Mouse (Mus musculus) adrenal gland, adult 2 months (tissue): ENCODE measurements around the gene Nlrc5. TPM values are rescaled to one million over a fixed set of nuclear protein-coding genes. Genes with fewer than 3 reads are reported as not detected.
"Not testable (repeated sequence)": the region's sequence is repeated elsewhere in the genome, so short reads cannot be mapped to it uniquely, and the experiment has no call there.

Source experiments
- DNase-seq: peaks from one replicate; pipeline ENCODE4 v3.0.0; 2021
- long read RNA-seq: library from polyadenylated mRNA; stranded (forward); transcript quantifications from one replicate; pipeline ENCODE4 v2.0.0, GENCODE M21; 2021
- polyA plus RNA-seq: library from polyadenylated mRNA; depleted of rRNA; stranded (reverse); fragments of >200 nt; gene quantifications from 2 replicates; pipeline ENCODE4 v1.2.3, GENCODE M21; 2012; rRNA removed
- total RNA-seq, 2 experiments: library from RNA; stranded (reverse); gene quantifications; 2 replicates each; pipeline ENCODE4 v1.2.3; 2021

Gene Nlrc5
- total RNA-seq (1 to 10 TPM; 5.2 to 7.9 TPM), polyA plus RNA-seq (6.2 and 7.5 TPM in 2 replicates)
- long read RNA-seq, full-length matches to known transcripts, result 1 of 1 reads
- long read RNA-seq, partial matches to known transcripts, result 0 of 1 reads
- long read RNA-seq, other reads (novel, unspliced or antisense), result 0 of 1 reads

DNA sequence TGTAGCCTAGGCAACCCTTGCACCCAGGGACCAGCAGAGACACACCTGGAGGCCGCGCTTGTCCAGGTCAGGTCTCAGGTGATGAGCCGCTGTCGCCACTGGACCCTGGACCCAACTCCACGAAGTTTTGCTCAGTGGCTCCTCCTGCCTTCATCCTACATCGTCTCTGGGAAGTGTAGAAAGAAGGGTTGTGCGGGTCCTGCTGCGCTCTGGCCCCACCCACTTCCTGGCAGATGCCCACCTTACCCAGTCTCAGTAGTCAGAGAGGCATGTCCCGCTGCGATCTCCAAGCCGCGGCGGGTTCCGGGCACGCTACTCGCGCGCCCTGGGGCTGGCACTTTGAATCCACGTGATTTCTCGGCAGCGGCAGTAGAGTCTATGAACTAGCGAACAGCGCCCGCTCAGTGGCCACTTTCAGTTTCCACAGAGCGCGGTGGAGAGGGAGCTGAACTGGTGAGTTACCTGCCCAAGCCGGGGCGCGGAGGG is at the start of gene Nlrc5:
TSS of gene Nlrc5 (plus strand) at position 376 of the 486 bp plus-strand sequence.
- peak; percentile 87 for DNase-seq

DNA sequence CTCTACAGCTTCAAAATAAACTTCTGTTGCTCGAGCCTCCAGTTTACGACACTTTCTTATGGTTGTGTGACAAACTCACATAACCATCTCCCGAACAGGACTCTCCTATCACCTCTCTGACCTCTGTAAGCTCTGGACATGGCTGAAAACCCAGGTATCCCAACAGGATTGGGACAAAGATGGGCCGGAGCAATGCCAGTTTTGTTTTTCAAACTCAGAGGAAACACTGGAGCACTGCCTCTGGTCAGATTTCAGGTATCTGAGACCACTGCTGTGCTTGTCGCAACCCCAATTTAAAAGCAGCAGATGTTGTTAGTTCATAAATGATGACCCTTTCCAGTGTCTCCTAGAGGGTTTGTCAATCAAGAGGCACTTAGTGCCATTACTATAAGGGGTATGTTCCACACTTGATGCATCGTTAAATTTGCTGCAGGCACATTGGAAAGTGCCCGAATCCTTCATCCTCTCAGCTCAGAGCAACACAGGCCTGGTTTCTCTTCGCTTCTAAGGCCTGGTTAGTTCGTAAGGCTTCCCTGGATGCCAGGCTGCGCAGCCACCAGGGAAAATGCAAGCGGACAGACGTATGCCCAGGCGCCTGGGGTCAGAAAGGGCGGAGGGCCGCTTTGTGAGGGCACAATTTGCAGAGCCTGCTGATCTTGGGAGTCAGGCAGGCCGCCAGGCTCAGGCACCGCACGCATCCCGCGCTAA is 48.5 kb upstream of the Nlrc5 start:
- DNase-seq, result no peak

DNA sequence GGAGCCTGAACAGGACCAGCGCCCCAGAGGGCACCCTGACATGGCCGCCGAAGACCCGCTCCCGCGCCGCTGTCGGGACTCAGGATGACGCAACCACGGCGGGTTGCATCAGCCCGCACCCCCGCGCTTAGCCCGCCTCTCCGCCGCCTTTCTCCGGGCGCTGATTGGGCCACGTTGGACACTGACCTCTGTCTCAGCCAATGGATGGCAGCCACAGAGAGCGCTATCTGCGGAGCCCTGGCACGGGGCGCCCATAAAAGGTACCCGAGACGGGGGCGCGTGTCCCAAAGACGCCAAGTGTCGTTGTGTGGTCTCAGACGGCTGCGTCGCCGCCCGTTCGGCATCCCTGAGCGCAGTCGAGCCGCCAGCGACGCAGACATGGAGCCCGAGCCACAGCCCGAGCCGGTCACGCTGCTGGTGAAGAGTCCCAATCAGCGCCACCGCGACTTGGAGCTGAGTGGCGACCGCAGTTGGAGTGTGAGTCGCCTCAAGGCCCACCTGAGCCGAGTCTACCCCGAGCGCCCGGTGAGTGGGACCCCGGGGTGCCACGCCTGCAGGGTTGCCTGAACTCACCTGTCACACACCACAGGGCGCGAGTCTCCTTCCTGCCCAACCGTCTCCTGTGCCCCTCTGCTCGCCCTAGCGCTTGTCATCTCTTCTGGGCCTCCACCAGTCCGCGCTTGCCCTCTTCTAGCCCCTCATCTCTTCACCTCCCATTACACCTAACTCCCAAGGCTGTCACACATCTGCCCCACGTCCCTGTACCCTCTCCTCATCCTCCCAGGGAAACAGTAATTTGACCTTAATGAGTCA is 47.7 kb upstream of the Nlrc5 start, which contains the start of gene Herpud1:
TSS of gene Herpud1 (plus strand) at position 225 of the 813 bp plus-strand sequence.
- peak; percentile 99 for DNase-seq

DNA sequence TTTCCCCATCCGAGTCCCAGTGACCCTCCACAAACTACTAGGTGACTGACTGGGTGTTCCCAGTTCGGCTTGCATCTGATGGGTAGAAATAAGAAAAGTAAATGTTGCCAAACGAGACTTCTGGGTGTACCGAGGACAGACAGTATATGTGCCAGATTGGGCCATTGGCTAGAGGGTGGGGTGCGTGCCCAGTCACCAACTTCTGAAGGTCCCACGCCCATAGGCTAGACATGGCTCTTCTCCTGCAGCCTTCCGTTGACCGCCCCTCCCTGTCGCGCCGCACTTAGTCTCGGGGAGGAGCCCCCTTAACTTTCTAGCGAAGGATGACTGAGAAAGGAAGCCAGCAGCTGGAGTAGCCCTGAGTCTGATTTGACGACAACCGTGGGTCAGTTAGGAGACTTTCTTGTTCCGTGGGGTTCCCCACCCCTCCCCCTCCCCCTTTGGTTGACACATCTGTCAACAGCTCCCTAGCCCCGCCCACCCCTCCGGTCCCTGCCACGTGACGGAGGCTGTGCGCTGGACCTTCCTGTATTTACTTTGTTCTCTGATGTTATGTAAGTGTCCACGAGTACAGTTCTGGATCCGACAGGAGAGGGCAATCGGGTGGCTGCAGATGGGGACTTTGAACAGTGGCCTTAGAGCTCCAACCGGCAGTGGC is 47.0 kb upstream of the Nlrc5 start:
- DNase-seq, result peak; percentile 92

DNA sequence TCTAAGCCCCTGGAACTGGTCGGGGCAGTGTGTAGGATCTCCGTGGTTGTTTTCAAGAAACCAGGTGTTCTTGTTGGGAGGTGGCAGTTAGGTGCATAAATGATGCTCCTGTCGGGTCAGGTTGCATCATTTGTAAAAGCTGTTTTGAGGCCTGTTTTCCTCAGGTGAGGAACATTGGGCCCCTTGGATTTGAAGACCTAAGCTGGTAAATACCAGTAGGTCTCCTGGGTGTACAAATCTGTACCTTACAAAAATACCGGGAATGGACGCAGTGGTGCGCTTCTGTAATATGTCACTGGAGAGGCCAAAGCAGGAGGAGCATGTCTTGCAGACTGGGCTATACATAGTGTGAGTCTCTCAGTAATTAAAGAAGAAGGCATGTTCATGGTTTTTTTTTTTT is 46.4 kb upstream of the Nlrc5 start:
- DNase-seq, result no peak

DNA sequence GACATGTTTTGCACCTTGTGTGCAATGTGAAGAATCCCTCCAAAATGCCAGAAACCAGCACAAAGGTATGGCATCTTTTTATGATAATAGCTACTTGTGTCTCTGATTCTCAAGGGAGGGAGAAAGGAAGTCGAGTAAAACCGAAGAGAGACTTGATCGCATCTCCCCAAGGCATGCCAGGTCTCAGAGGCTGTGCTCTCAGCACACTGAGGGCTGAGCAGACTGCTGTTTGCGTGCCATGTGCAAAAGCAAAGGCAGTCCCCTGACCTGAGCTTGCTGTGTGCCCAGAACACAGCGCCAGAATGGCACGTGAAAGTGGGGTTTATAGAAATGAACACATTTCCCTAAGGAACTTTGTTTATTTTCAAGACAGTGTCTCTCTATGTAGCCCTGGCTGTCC is 44.6 kb upstream of the Nlrc5 start:
- no peak for DNase-seq

DNA sequence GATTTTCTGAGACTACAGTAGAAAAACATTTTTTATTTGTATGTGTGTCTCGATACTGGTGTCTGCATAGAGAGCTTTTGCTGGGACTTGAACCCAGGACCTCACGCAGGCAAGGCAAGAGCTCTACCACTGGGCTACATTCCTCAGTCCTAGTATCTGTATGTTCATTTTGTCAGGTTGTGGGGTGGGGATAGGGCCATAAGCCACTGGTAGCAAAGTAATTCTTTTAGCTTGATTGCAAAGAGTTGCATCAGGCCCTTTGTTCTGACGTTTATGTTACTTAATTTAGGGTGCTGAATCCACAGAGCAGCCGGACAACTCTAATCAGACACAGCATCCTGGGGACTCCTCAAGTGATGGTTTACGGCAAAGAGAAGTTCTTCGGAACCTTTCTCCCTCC is 43.7 kb upstream of the Nlrc5 start:
- no peak for DNase-seq

DNA sequence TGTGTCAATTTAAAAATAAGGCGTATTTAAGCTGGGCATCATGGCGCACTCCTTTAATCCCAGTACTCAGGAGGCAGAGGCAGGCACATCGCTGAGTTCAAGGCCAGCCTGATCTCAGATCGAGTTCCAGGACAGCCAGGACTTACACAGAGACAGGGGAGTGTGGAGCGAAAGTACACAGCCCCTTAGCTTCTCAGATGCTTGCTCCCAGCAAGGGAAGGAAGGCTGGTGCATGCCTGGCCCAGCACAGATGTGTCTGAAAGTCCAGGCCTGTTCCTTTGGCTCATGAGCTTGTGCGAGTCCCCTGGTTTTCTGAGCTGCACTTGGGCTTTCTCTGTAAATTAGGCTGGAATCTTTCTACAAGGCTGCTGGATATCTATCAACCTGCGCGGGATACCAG is 43.2 kb upstream of the Nlrc5 start:
- DNase-seq, result no peak

DNA sequence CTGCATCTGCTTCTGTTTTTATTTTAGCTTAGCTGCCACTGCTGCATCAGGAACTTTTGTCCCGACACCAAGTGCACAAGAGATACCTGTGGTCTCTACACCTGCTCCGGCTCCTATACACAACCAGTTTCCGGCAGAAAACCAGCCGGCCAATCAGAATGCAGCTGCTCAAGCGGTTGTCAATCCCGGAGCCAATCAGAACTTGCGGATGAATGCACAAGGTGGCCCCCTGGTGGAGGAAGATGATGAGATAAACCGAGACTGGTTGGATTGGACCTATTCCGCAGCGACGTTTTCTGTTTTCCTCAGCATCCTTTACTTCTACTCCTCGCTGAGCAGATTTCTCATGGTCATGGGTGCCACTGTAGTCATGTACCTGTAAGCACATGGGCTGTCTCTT is 42.0 kb upstream of the Nlrc5 start:
- peak; percentile 50 for DNase-seq

DNA sequence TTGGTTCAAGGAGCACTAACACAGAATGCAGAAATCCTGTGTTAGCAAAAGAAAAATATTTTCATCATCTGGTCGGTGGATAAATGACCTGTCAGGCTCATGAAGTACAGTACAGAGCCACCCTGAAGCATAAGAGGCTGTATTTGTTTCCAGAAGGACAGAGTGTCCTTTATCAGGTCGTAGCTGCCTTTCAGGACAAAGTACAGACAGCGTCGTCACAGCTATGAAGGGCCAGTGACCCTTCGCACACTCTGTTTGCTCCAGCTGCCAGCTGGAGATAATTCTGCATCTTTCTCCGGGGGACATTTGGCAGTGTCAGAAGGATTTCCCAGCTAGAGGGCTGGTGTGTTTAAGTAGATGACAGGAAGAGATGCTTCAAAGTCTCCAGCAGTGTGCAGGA is 41.5 kb upstream of the Nlrc5 start:
- DNase-seq, result no peak

DNA sequence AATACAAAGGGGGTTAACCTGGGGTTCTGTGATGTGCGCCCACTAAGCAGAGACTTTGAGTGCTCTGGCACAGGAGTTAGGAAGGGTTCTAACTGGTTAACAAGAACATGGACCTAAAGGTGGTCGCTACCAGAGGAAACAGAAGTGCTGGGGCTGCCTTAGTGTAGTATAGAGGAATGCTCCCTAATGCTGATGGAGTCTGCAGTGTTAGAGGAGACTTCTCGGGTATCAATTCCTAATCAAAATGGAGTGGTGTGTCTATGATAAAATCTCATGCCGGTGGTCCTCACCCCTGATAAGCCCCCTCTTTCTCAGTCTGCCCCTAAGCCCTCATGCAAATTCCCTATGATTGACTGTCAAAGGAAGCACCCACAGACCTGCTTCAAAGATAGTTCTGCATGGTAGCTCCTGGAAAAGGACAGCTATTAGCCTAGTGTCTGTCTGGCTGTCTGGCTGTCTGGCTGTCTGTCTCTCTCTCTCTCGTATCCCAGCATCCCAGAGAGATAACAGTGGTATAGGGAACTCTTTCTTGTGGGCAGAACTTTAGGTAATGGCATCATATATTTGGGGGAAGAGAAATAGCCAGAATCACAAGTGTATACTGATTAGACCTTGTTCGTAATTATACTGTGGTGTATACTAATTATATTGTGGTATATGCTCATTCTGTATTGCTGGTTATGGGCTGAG is 38.2 kb upstream of the Nlrc5 start:
- no peak for DNase-seq

DNA sequence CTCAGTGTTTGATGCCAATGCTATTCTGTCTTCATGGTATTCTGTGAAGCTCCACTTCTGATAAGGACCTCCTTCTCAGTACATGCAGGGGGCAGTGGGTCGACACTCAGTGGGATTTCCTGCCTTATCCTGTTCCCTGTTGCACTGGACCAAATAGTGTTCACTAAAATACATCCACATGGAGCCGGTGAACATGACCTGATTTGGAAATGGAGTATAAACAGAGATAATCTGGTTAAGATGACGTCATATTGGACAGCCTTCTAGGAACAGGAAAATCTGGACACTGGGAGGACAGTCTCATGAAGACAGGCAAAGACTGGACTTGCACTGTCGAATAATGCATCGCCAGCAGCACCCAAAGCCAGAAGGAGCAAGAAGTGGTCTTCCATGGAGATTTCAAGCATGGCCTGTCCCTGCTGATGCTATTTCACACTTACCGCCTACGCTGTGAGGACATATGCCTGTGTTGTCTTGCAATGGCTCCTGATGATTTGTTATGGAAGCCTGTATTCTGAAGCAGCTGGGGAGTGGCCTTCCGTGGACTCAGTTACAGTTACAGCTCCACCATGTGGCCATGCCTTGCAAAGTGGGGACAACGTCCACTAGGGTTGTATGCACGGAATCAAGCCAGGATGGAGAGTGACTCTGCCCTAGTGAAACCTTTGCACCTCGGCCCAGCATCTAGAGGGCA is 37.0 kb upstream of the Nlrc5 start:
- DNase-seq, result peak; percentile 60

DNA sequence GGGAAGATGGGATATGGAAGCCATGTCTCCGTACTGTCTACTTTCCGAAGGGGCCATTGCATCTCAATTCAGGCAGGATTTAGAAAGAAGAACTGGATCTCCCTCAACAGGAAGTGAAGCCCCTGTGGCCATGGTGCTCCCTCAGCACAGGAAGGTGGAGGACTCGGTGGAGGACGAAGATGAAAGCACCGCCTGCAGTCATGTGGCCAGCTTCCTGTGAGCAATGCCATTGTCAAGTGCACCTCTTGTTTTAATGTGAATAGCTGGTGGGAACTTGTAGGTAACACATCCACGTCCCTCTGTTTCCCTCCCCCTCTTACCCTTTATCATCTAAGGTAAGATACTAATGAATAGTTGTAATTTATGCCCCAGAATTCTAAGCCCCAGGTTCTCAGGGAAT is 35.6 kb upstream of the Nlrc5 start:
- no peak for DNase-seq

DNA sequence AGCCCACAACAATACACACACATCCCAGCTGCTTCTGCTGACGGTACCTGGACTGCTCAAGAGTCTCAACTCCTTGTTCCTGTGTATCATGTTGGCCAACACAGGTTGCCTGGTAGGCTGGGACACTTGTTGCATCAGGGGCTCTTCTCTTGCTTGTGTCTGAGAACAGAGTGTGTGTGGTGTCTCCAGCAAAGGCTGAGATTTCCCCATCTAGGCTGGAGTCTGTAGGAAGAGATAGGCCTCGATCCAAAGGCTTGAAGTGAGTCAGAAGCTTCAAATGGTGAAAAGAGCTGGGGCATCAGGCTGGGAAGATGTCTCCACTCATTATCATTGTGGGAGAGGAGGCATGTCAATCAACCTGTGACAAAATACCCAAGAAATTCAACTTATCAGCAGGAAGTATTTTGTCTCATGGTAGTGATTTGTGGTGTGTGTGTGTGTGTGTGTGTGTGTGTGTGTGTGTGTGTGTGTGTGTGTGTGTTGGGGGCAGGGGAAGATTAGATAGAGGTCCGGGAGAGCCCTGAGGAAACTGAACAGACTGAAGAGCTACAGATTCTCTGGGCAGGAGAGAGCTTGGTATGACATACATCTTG is 34.7 kb upstream of the Nlrc5 start:
- no peak for DNase-seq

DNA sequence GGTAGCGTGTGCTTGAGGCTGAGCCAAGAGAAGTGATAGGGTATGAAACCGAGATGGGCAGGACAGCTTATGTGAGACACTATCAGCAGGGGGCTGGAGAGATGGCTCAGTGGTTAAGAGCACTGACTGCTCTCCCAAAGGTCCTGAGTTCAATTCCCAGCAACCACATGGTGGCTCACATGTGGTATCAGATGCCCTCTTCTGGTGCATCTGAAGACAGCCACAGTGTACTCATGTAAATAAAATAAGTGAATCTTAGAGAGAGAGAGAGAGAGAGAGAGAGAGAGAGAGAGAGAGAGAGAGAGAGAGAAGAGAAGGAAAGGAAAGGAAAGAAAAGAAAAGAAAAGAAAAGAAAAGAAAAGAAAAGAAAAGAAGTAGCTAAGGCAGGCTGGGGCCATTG is 34.2 kb upstream of the Nlrc5 start:
- DNase-seq, result not testable (repeated sequence)

DNA sequence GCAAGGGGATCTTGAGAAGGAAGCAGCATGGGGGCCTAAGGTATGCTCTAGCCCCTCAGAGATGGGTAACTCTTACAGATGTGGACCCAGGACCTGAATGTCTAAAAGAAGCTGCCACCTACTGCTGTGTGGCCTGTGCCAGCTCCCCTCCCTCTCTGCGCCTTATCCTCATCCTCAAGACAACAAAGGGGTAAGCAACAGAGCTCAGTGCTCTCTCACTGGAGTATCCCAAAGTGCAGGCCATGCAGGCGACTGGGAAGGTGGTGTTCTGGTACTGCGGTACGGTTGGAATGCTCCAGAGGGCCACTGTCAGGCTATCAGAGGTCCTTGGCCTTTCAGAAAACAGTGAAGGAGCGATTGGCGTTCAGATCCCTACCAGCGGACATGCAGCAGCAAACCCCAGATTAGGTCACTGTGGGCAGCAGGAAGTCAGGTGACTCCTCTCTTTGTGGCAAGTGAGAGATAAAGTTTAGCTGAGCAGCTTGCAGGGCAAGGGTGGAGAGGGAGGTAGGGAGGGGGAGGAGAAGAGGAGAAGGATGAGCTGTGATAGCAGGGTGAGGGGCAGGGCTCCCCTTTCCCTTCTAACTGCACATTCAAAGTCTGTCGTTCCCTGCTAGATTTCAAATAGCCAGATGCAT is 25.6 kb upstream of the Nlrc5 start:
- no peak for DNase-seq

DNA sequence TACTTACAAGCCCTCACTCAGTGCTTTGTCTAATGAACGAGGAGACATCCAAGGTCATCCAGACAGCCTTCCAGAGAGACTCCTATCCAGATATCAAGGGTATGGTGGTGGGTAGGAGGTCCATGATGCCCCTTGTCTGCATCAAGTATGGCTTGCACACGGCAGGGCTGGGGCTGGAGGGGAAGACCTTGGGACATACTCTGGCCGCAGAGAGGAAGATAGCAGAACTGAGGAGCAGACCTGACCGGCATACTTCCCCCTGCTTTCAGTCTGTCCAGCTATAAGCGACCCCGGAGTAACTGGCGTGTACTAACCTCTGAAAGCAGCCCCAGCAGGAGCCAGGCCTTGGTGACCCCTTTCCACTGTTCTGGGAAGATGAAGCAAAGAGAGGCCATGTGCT is 24.6 kb upstream of the Nlrc5 start:
- no peak for DNase-seq

DNA sequence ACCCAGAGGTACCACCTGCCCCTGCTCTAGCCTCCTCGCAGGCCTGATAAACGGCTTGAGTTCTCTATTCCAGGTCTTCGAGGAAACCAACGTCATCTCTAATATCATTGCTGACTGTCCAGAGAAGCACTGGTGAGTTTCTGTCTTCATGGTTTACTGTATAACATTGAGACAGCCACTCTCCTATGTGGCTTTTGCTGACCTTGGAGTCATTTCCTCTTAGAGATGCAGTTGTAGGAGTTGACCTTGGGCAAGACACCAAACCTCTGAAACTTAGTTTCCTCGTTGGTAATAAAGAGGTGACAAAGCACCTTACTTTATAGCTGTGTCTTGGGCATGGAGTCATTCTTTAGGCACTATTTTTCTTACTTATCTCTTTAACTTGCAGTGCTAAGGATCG is 21.6 kb upstream of the Nlrc5 start:
- DNase-seq, result no peak

DNA sequence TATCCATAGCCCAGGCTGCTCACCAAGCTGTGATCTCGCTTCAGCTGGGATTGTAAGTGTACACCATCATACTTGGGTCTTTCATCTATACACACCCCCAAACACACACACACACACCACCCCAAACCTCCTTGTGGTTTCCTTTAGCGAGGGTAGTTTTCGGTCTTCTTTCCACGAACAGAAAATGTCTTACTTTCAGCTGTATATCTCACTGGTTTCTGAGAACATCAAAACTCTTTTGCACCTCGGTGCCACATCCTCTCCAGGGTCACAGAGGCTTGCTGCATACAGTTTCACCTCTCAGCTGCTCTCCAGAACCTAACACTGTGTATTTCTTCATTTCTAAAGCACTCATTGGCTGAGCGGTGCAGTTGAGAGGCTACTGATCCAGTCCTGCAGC is 20.6 kb upstream of the Nlrc5 start:
- DNase-seq, result no peak

DNA sequence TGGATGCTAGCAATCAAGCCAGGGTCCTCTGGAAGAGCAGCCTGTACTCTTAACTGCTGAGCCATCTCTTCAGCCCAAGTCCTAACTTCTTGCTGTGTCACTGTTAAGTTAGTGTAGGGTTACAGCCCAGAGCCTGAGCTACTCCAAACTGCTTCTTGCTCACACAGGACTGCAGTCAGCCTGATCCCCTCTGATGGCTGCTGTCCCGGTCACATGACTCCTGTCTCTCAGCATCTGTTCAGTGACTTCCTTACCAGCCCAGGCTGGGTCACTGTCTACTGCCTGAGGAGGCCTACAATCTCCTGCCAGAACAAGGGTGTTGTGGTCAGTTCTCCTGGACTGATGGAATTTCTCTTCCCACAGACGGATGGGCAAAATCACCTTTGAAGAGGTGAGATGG is 18.9 kb upstream of the Nlrc5 start:
- no peak for DNase-seq
